19 mouse cellular contexts compared by ENCODE assay signal in genomic region chr2:167962347-167962746, GRCm38 (mm10). TPM values are rescaled to one million over a fixed set of nuclear protein-coding genes. Genes with fewer than 3 reads are reported as not detected.
DNase-seq lines count a peak whose midpoint lies in the region; ATAC-seq lines count a peak whose summit lies in the region.
"Had no signal": no experiment of that assay in that cellular context is flagged by ENCODE, and none has a peak within 500 bp of the region (broad histone marks: within the 10 kb centered on the region; RNA-seq: fewer than 3 reads in every experiment).

No protein-coding gene starts in this region.

- no peaks in the 10 kb centered on the region for H3K27me3 ChIP-seq in heart, embryonic 11.5 days (ENCODE audit: control insufficient read depth, insufficient read depth, low read length)
- no peaks in the 10 kb centered on the region for H3K27me3 ChIP-seq in kidney, embryonic 14.5 days (ENCODE audit: control insufficient read depth, insufficient read depth, low read length)
- H3K27me3 ChIP-seq: forebrain, embryonic 12.5 days; hindbrain, embryonic 12.5 days; lung, embryonic 15.5 days; megakaryocyte, embryonic 14.5 days; midbrain, embryonic 15.5 days had no signal

- peak overlapping the region; percentile 4; the same call in 1 of the 2 replicates for H3K27ac ChIP-seq in heart, embryonic 11.5 days (ENCODE audit: low read depth, low read length)
- no peak overlapping the region for H3K27ac ChIP-seq in kidney, embryonic 14.5 days (ENCODE audit: low read depth, low read length)
- H3K27ac ChIP-seq: forebrain, embryonic 12.5 days; hindbrain, embryonic 12.5 days; liver, embryonic 14.5 days; lung, embryonic 15.5 days; midbrain, embryonic 15.5 days had no signal

- no peaks in the 10 kb centered on the region for H3K9me3 ChIP-seq in heart, embryonic 11.5 days (replicated peaks; ENCODE audit: control insufficient read depth, low read length)
- no peaks in the 10 kb centered on the region for H3K9me3 ChIP-seq in kidney, embryonic 14.5 days (ENCODE audit: control insufficient read depth, low read length)
- H3K9me3 ChIP-seq: forebrain, embryonic 12.5 days; hindbrain, embryonic 12.5 days; lung, embryonic 15.5 days; megakaryocyte, embryonic 14.5 days; midbrain, embryonic 15.5 days had no signal

- H3K9ac ChIP-seq in heart, embryonic 11.5 days (ENCODE audit: low read depth, low read length), result no peak overlapping the region
- no peak overlapping the region for H3K9ac ChIP-seq in kidney, embryonic 14.5 days (ENCODE audit: low read depth, low read length)
- H3K9ac ChIP-seq: forebrain, embryonic 12.5 days; hindbrain, embryonic 12.5 days; liver, embryonic 14.5 days; lung, embryonic 15.5 days; midbrain, embryonic 15.5 days had no signal

- peaks cover 54% of the 10 kb centered on the region for H3K4me1 ChIP-seq in heart, embryonic 11.5 days (ENCODE audit: control insufficient read depth, insufficient read depth, low read length)
- H3K4me1 ChIP-seq in kidney, embryonic 14.5 days (ENCODE audit: control insufficient read depth, insufficient read depth, low read length), result peaks cover 14% of the 10 kb centered on the region

- WGBS in heart, embryonic 11.5 days (ENCODE audit: insufficient replicate concordance), result 81% methylated on average over 6 of the region's 6 CpGs
- WGBS in kidney, embryonic 14.5 days, result 86% methylated on average over 6 of the region's 6 CpGs

- peaks cover 7% of the 10 kb centered on the region for H3K36me3 ChIP-seq in heart, embryonic 11.5 days (ENCODE audit: control insufficient read depth, insufficient read depth, low read length)
- peaks cover 40% of the 10 kb centered on the region for H3K36me3 ChIP-seq in kidney, embryonic 14.5 days (ENCODE audit: control insufficient read depth, insufficient read depth, low read length)

- no peak for DNase-seq in heart, postnatal 4 days
- peak; percentile 47 for DNase-seq in kidney, postnatal 14 days
- DNase-seq in lung, postnatal 36 days, result peak; percentile 68
- no peak for DNase-seq in lung, postnatal 14 days
- DNase-seq: cerebellum, adult 2 months; gastrocnemius, adult 2 months; right cerebral cortex, postnatal 14 days; thymus, adult 2 months had no signal

- H3K4me2 ChIP-seq in heart, embryonic 11.5 days, result no peak overlapping the region
- no peak overlapping the region for H3K4me2 ChIP-seq in kidney, embryonic 14.5 days (replicated peaks; ENCODE audit: low read depth, low read length)
- H3K4me2 ChIP-seq: forebrain, embryonic 12.5 days; hindbrain, embryonic 12.5 days; lung, embryonic 15.5 days; midbrain, embryonic 15.5 days had no signal

- H3K4me3 ChIP-seq in heart, embryonic 11.5 days (ENCODE audit: low read depth, low read length), result no peak overlapping the region
- no peak overlapping the region for H3K4me3 ChIP-seq in kidney, embryonic 14.5 days (ENCODE audit: low read length)
- H3K4me3 ChIP-seq: forebrain, embryonic 12.5 days; gastrocnemius, adult 2 months; hindbrain, embryonic 12.5 days; lung, embryonic 15.5 days; midbrain, embryonic 15.5 days had no signal

- no peak for ATAC-seq in heart, embryonic 11.5 days (replicated peaks; ENCODE audit: insufficient number of reproducible peaks, low FRiP score, low TSS enrichment)
- no peak for ATAC-seq in kidney, embryonic 14.5 days (ENCODE audit: low FRiP score, low TSS enrichment)
- ATAC-seq in monocyte, adult 5-6 weeks (replicated peaks; ENCODE audit: insufficient number of reproducible peaks, low FRiP score, low TSS enrichment, poor library complexity, severe bottlenecking), result peak; percentile 64
- ATAC-seq: inflammation-experienced regulatory T-cells, adult 6 months; midbrain, embryonic 15.5 days had no signal

RNA-seq across cellular contexts. Expression of gene Ptpn1, which starts 30.5 kb away (rescaled TPM):
- 43.5 and 46.7 TPM in 2 replicates for polyA plus RNA-seq in heart, embryonic 11.5 days (2014; fragmentation: Nextera tagmentation; extraction: Ambion mirVana)
- 10 to 100 TPM; 37.7 to 38.1 TPM for total RNA-seq in heart, postnatal 4 days (2021)
- 42.6 and 53.4 TPM in 2 replicates for polyA plus RNA-seq in kidney, embryonic 14.5 days (2014; fragmentation: Nextera tagmentation; extraction: Ambion mirVana)
- 199 to 318 TPM (median 242 TPM) in 3 replicates for total RNA-seq in monocyte, adult 5-6 weeks (2017)

RNA-seq across cellular contexts. Expression of gene Ripor3, which starts 48.1 kb away (rescaled TPM):
- 0.97 and 2.1 TPM in 2 replicates for polyA plus RNA-seq in heart, embryonic 11.5 days (2014; fragmentation: Nextera tagmentation; extraction: Ambion mirVana)
- under 1 TPM; 0.45 to 0.91 TPM for total RNA-seq in heart, postnatal 4 days (2021)
- polyA plus RNA-seq in kidney, embryonic 14.5 days (2014; fragmentation: Nextera tagmentation; extraction: Ambion mirVana), result 0.53 and 1.0 TPM in 2 replicates
- 0.21 to 0.58 TPM in 2 of 3 replicates, not detected in the other for total RNA-seq in monocyte, adult 5-6 weeks (2017)
- total RNA-seq: granulocyte monocyte progenitor cell, adult 5-6 weeks had no signal

Comparison
In these comparisons a context has a peak if more than half of its experiments do, and no peak if none do; other contexts are left out.
1. DNase-seq: peak in kidney, postnatal 14 days (single experiment) and lung, postnatal 36 days (single experiment); none in heart, postnatal 4 days (single experiment) and lung, postnatal 14 days (single experiment).